Mouse (Mus musculus) hindbrain, embryonic 16.5 days (tissue): ENCODE data around the gene Sprr2a3. TPM values are rescaled to one million over a fixed set of nuclear protein-coding genes. Genes with fewer than 3 reads are reported as not detected.
"Not testable (repeated sequence)": the region's sequence is repeated elsewhere in the genome, so short reads cannot be mapped to it uniquely, and the experiment has no call there.

ENCODE experiments used
- ATAC-seq: fragments of 200-750 bp; cut with Nextera tagmentation; 2 replicates; pipeline ENCODE4 v1.8.0; 2017; ENCODE audit warnings: moderate TSS enrichment, moderate library complexity
- H3K27ac ChIP-seq: fragments of 300-500 bp; sonication (generic); 2 replicates; pipeline ENCODE4 v1.5.1; 2014; ENCODE audit warnings: low read depth, mild to moderate bottlenecking, control low read depth, low read length, moderate library complexity
- H3K27me3 ChIP-seq: fragments of 300-500 bp; sonication (generic); replicated peaks from 2 replicates; pipeline ENCODE4 v1.6.1; 2014; ENCODE audit warnings: low read length; ENCODE audit not compliant: control insufficient read depth, insufficient read depth
- H3K36me3 ChIP-seq: fragments of 300-500 bp; sonication (generic); 2 replicates; pipeline ENCODE4 v1.6.1; 2014; ENCODE audit warnings: mild to moderate bottlenecking, low read length, moderate library complexity, mixed read lengths; ENCODE audit not compliant: control insufficient read depth, insufficient read depth
- H3K4me1 ChIP-seq: fragments of 300-500 bp; sonication (generic); 2 replicates; pipeline ENCODE4 v1.6.1; 2014; ENCODE audit warnings: low read depth, low read length; ENCODE audit not compliant: control insufficient read depth, insufficient read depth
- H3K4me2 ChIP-seq: fragments of 300-500 bp; sonication (generic); 2 replicates; pipeline ENCODE4 v1.6.1; 2014; ENCODE audit warnings: mild to moderate bottlenecking, low read length, control low read depth, moderate library complexity
- H3K4me3 ChIP-seq: fragments of 300-500 bp; sonication (generic); 2 replicates; pipeline ENCODE4 v1.5.1; 2014; ENCODE audit warnings: mild to moderate bottlenecking, low read length, control low read depth, moderate library complexity
- H3K9ac ChIP-seq: fragments of 300-500 bp; sonication (generic); 2 replicates; pipeline ENCODE4 v1.6.1; 2014; ENCODE audit warnings: low read depth, mild to moderate bottlenecking, control low read depth, low read length, moderate library complexity
- H3K9me3 ChIP-seq: fragments of 300-500 bp; sonication (generic); 2 replicates; pipeline ENCODE4 v1.6.1; 2014; ENCODE audit warnings: mild to moderate bottlenecking, low read length, moderate library complexity; ENCODE audit not compliant: control insufficient read depth
- WGBS: fragments of 180-500 bp; shearing (Covaris S2); extraction: QIAGEN DNeasy Blood & Tissue Kit; methylation state at CpG from one replicate; pipeline ENCODE4 v1.1.7; 2014; 5-methylcytosine and 5-hydroxymethylcytosine counted together
- polyA plus RNA-seq: library from polyadenylated mRNA; unstranded; fragments of >200 nt; fragmentation: Nextera tagmentation; extraction: Ambion mirVana; gene quantifications from 2 replicates; pipeline ENCODE4 v1.2.1, GENCODE M21; 2015

Sprr2a3 gene
- polyA plus RNA-seq, 1 experiment from 2014 or later = not detected

- H3K4me2 ChIP-seq, H3K27ac ChIP-seq, ATAC-seq, H3K36me3 ChIP-seq, H3K9ac ChIP-seq, H3K4me3 ChIP-seq, H3K4me1 ChIP-seq, H3K27me3 ChIP-seq, H3K9me3 ChIP-seq: not testable (repeated sequence)
- no CpG with 5 or more reads among the region's 2 CpGs for WGBS
These were observed 21.8 kb upstream of the Sprr2a3 start for GRCm38 (mm10) chr3:92263462-92263861.

GRCm38 (mm10) chr3:92271414-92271985 is 13.7 kb upstream of the Sprr2a3 start:
- H3K27ac ChIP-seq, H3K9ac ChIP-seq, H3K9me3 ChIP-seq, H3K4me3 ChIP-seq, H3K36me3 ChIP-seq, H3K27me3 ChIP-seq, H3K4me2 ChIP-seq, H3K4me1 ChIP-seq: not testable (repeated sequence)
- no CpG with 5 or more reads among the region's 4 CpGs for WGBS
- ATAC-seq = peak; percentile 45; the same call in 1 of the 2 replicates

GRCm38 (mm10) chr3:92273504-92273903 is 11.7 kb upstream of the Sprr2a3 start:
- H3K4me3 ChIP-seq, H3K9me3 ChIP-seq, H3K4me1 ChIP-seq, H3K27ac ChIP-seq, H3K36me3 ChIP-seq, H3K4me2 ChIP-seq, H3K9ac ChIP-seq, H3K27me3 ChIP-seq: not testable (repeated sequence)
- 0 out of 2 replicates have a peak, but pooled peaks have one; percentile 35 for ATAC-seq

- not testable (repeated sequence) for H3K27me3 ChIP-seq, H3K4me3 ChIP-seq, H3K9me3 ChIP-seq, ATAC-seq, H3K4me1 ChIP-seq, H3K36me3 ChIP-seq, H3K9ac ChIP-seq, H3K27ac ChIP-seq, H3K4me2 ChIP-seq
- no CpG with 5 or more reads among the region's 1 CpGs for WGBS
These were observed 11.2 kb upstream of the Sprr2a3 start for GRCm38 (mm10) chr3:92274018-92274417.

- not testable (repeated sequence) for H3K9me3 ChIP-seq, H3K9ac ChIP-seq, H3K36me3 ChIP-seq, H3K4me1 ChIP-seq, H3K27me3 ChIP-seq, H3K4me2 ChIP-seq, H3K27ac ChIP-seq, H3K4me3 ChIP-seq
- ATAC-seq = peak; percentile 80
These were observed 5.6 kb upstream of the Sprr2a3 start for GRCm38 (mm10) chr3:92279663-92280062.

- not testable (repeated sequence) for H3K9ac ChIP-seq, H3K27me3 ChIP-seq, H3K36me3 ChIP-seq, H3K9me3 ChIP-seq, H3K4me2 ChIP-seq, H3K4me3 ChIP-seq, H3K4me1 ChIP-seq, ATAC-seq, H3K27ac ChIP-seq
- 67% methylated on average over 5 of the region's 12 CpGs for WGBS
These were observed 4.1 kb upstream of the Sprr2a3 start for GRCm38 (mm10) chr3:92280963-92281606.

GRCm38 (mm10) chr3:92288489-92288888 is 3.3 kb downstream of the Sprr2a3 start:
- not testable (repeated sequence) for H3K4me2 ChIP-seq, H3K36me3 ChIP-seq, H3K27ac ChIP-seq, H3K9me3 ChIP-seq, ATAC-seq, H3K4me3 ChIP-seq, H3K4me1 ChIP-seq, H3K27me3 ChIP-seq, H3K9ac ChIP-seq
- 87% methylated on average over 5 of the region's 6 CpGs for WGBS

- Histone ChIP-seq H3K27ac (no peak overlapping the region), H3K36me3 (no peaks in the 10 kb centered on the region), H3K4me2 (no peak overlapping the region), H3K4me3 (no peak overlapping the region), H3K9me3 (no peaks in the 10 kb centered on the region), H3K27me3 (no peaks in the 10 kb centered on the region), H3K9ac (no peak overlapping the region), H3K4me1 (no peaks in the 10 kb centered on the region)
- no peak for ATAC-seq
- 93% methylated on average over 1 of the region's 1 CpGs for WGBS
These were observed 22.2 kb downstream of the Sprr2a3 start for GRCm38 (mm10) chr3:92307406-92307805.

- Histone ChIP-seq H3K4me2 (no peak within 1 kb of the TSS), H3K36me3 (no peaks in the 10 kb centered on the region), H3K9me3 (no peaks in the 10 kb centered on the region), H3K4me3 (no peak within 1 kb of the TSS), H3K4me1 (no peaks in the 10 kb centered on the region), H3K27ac (no peak within 1 kb of the TSS), H3K27me3 (no peaks in the 10 kb centered on the region), H3K9ac (no peak within 1 kb of the TSS)
- no peak for ATAC-seq
- 82% methylated on average over 2 of the region's 2 CpGs for WGBS
These were observed 31.1 kb downstream of the Sprr2a3 start, which contains the start of gene Sprr2b for GRCm38 (mm10) chr3:92316320-92316719. TSS of gene Sprr2b (plus strand) at chr3:92316620.
